Mouse (Mus musculus): ENCODE results near the gene Gm47289.

Gm47289 gene

DNA sequence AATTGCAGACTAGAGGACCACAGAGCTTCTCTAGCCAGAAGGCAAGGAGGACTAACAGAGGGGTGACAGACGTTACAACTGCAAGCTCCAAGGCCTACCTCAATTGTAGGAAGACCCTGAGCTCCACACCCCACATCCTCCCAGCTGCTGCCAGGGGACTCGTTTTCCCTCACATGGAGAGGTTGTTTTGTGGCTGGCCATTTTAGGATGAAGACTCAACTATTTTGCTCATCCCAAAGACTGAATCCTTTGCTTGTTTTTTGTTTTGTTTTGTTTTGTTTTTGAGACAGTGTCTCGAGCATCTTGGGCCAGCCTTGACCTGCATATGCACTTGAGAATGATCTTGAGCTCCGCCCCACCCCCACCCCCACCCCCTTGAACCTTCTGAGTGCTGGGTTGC, at the start of gene Gm47289:
Gene Gm47289 (plus strand): TSS at position 301 of the 400 bp plus-strand sequence.
- no peak for DNase-seq

DNA sequence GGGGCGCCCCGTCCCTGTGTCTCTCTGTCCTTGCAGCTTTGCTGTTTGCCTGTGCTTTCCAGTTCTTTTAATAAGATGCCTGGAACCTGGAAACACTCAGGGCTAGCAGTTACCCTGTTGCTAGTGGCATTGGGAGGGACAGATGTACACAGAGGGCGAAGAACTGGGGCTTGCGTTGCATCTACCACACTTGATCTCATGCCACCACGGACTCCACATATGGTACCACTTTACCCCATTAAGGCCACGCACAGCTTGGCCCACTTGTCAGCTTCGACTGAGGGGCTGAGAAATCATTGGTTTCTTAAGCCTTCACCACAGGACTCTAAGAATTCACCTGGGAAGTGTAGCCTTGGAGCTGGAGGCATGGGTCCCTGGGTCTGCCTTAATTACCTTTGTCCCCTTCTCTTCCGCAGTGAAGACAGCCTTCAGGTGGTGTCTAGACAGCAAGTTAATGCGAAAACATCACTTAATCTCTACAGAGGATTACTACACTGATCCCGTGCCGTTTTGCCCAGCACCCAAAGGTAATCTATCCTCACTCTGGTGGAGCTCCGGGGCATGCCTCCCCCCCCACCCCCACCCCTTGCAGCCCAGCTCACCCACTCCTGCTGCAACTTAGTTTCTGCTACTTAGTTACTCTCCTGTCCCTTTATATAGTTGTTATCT, 49.1 kb upstream of the Gm47289 start:
- DNase-seq: no peak

DNA sequence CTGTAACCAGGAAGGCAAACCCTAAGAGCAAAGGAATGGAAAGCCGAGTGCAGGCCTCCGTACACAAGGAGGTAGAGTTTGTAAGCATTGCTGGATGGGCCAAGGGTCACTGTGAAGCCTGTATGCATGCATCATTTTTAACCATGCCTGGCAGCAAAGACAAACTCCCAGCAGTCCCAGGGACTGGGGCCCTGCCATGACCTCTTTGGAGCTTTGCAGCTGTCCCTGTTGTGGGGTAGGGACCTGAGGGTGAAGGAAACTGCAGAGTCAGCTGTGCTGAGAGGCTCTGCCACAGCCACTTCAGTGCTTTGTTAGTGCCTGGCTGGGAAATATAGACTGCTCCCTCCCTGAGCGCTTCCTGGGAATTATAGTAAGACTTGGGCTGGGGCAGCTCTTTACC, 48.3 kb upstream of the Gm47289 start:
- no peak for DNase-seq

DNA sequence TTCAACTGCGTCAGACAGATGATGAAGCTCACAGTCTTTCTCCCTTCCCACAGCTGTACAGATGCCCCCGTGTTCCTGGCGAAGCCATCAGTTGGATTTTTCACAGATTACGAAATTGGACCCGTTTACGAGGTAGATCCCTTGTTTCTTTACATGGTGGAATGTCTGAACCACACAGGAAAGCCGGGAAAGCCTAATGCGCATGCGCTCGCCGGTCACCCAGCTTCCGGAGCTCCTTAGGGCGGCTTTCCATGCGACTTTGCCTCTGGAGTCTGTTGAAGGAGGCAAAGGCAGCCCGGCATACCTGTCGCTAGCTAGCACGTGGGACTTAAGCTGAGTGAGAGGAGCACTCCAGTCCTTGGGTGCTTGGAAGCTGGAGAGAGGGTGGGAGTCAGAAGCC, 44.0 kb upstream of the Gm47289 start:
- DNase-seq: no peak

DNA sequence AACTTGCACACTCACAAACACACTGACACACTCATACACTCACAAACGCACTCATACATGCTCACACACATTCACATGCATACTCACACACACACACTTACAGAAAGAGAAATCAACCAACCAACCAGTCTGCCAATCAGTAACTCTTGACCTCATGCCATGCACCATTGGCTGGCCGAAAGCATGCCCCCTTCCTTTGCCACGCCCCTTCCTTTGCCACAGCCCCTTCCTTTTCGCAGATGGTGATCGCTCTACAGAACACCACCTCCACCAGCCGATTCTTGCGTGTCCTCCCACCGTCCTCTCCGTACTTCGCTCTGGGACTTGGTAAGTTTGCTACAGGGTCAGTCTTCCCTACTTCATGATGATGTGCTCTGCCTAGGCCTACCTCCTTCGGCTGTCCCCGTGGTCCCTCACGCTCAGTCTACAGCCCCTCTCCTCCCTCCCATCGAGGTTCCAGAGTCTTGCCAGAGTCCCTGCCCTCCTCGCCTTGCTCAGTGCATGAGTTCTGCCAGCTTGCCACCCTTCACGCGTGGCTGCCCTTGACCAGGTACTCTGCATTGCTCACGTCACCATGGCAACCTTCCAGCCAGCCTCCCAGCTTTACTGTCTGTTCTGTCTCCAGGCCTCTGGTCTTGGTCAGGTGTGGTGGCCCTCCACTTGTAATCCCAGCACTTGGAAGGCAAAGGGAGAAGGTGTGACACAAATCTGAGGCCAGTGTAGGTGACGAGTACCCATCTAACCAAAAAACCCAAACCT, 39.4 kb upstream of the Gm47289 start:
- DNase-seq: no peak

DNA sequence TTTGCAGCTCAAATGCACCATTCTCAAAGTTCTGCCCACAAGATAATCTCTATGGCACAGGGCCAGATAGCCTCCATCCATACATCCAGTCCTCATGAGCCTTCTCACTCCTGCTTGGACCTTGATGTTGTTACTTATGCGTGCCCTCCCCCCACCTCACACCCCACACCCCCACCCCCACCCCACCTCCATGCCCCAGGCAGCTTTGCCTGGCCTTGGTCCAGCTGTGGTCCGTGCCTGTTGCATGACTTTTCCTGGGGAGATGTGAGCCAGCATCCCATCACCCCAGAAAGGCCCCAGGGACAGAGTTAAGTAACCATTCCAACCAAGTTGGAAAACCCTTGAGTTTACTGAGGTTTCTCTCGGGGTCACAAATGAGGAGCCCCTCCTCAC, 38.8 kb upstream of the Gm47289 start:
- DNase-seq: no peak

GRCm38 (mm10) chr9:119122596-119123369, 36.2 kb upstream of the Gm47289 start:
- DNase-seq: no peak

DNA sequence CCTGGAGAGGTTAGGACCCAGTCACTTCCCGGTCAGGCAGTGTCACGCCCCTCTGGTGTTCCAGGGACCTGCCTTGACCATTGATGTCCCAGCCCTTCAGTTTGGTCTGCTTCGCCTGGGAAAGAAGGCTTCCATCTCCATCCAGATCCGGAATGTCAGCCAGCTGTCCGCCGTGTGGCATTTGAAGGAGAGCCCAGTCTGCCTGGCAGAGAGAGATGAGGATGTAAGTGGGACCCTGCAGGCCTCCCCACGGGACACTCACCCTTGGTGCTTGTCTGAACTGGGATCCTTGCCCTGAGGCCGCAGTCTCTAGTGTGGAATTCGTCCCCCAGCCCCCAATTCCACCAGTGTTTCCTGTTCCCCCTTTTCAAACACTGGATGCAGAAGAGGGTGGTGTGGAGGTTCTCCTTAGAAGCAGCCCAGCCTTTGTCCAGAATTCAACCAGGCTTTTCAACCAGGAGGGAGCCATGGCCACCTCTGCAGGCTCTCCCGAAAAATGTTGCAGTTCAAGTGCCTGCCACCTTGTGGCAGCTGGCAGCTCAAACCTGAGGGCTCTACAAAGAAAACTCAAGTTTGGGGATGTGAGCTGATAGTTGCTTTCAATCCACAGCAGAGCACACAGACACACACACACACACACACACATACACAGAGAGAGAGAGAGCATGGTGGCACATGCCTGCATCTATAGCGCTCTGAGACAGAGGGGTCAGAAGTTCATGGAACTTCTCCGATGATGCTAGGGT, 30.4 kb upstream of the Gm47289 start:
- DNase-seq: no peak

DNA sequence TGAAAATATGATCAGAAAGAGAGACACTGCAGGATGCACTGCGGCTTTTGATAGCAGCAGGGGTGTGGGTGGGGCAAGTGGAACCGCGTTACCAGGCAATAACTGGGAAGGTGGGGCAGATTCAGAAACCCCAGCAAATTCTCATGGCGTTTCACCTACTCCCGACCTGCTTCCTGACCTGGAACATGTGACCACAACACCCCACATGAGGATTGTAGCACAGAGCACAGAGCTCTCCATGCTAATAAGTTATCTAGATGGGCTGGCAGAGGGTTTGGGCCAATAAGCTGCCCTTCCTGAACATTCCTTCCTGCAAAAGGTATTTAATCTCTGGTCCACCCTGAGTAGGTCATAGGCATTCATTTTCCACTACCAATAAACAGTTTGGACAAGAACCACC, 28.3 kb upstream of the Gm47289 start:
- DNase-seq: no peak

DNA sequence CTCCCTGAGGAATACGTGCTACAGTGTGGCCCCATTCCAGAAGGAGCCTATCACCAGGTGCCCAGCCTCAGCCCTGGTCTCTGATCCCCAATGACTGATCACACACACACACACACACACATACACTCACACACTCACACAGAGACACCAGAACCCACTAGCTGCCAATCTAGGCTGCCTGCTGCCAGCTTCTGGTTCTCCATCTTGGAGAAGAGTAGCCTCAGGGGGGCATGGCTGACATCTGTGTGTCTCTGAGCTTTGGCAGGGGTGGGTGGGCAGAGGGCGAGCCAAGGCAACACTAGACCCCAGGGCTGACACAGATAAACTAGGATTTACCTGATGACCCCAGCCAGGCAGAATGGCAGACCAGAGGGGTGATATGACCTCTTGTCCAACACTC, 20.1 kb upstream of the Gm47289 start:
- DNase-seq: no peak

DNA sequence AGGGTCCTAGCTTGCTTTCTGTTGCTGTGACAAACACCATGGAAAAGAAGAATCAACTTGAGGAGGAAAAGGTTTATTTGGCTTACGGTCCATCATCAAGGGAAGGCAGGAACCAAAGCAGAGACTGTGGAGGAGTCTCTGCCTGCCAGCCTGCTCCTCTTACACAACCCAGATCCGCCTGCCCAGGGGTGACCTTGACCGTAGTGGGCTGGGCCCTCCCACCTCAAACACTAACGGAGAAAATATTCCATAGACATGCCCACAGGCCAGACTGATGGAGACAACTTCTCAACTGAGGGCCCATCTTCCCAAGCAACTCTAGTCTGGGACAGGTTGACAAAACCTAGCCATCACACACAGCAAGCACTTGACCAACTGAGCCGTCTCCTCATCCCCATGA, 16.9 kb upstream of the Gm47289 start:
- no peak for DNase-seq

GRCm38 (mm10) chr9:119143372-119143771, 15.6 kb upstream of the Gm47289 start:
- no peak for DNase-seq

DNA sequence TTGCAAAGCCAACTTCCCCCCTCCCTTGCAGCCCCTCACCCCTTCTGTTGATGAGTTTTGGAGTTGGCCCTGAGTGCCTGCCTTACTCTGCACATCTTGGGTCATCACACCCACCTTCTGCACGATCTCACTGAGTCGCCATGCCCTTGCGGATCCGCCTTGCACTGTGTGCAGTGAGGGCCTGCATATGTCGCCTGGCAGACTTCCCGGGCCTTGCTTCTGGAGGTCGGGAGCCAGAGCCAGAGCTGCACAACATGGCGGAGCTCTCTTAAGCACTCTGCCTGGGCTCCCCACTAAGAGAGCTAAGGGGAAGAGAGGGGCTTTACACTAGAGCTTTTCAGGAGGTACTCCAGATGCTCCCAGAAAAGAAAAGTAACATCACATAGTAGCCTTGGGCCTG, 14.3 kb upstream of the Gm47289 start:
- peak; percentile 20 for DNase-seq

DNA sequence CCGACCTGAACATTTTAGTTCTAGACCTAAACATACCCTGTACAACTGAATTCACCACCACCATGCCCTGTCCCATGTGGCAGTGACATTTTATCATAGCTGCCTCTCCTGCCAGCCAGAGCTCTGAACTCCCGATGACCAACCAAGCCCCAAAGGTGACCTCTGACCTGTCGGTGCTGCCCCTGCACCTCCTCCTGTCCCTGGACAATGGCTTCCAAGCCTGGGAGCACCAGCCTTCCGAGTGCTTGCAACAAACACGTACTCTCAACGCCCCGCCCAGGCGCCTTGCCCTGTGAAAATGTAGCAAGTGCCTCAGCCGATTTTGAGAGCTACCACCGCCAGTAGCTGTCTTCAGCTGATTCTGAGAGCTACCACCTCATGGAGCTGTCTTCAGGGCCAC, 13.8 kb upstream of the Gm47289 start:
- DNase-seq: no peak

- DNase-seq: no peak
Observed at GRCm38 (mm10) chr9:119145638-119146037, 13.3 kb upstream of the Gm47289 start.

DNA sequence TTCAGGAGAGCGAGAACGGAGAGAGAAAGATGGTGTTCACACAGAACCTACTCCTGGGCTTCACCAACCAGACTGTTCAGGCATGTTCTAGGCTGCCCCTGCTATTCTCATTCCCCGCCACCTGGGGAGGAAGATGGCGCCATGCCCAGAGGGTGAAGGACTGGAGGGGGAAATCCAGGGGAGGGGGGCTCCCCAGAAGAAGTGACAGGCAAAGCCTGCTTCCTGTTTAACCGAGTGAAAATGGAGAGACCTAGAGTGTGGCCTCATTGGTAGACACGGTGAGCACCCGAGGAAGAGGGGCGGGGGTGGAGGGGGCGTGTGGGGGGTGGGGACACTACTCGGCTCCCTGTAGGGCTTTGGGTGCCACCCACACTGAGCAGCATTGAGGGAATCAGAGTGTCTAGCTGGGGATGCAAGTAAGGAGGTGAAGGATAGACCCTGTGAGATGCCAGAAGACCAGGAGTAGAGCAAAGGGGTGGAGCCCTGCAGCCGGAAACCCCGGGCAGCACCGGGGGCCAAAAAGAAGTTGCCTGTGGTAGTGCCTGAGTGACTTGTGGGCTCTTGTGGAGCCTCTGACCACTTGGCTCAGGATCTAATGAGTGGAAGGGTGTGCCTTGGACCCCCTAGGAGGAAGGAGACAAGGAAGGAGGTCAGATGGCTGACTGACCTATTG, 12.7 kb upstream of the Gm47289 start:
- no peak for DNase-seq

GRCm38 (mm10) chr9:119149601-119150000, 9.4 kb upstream of the Gm47289 start:
- no peak for DNase-seq

- DNase-seq: no peak
Observed at GRCm38 (mm10) chr9:119151751-119152150, 7.2 kb upstream of the Gm47289 start.

- no peak for DNase-seq
Observed at GRCm38 (mm10) chr9:119155416-119155815, 3.5 kb upstream of the Gm47289 start.

- DNase-seq: no peak
Observed at GRCm38 (mm10) chr9:119155826-119156225, 3.1 kb upstream of the Gm47289 start.

DNA sequence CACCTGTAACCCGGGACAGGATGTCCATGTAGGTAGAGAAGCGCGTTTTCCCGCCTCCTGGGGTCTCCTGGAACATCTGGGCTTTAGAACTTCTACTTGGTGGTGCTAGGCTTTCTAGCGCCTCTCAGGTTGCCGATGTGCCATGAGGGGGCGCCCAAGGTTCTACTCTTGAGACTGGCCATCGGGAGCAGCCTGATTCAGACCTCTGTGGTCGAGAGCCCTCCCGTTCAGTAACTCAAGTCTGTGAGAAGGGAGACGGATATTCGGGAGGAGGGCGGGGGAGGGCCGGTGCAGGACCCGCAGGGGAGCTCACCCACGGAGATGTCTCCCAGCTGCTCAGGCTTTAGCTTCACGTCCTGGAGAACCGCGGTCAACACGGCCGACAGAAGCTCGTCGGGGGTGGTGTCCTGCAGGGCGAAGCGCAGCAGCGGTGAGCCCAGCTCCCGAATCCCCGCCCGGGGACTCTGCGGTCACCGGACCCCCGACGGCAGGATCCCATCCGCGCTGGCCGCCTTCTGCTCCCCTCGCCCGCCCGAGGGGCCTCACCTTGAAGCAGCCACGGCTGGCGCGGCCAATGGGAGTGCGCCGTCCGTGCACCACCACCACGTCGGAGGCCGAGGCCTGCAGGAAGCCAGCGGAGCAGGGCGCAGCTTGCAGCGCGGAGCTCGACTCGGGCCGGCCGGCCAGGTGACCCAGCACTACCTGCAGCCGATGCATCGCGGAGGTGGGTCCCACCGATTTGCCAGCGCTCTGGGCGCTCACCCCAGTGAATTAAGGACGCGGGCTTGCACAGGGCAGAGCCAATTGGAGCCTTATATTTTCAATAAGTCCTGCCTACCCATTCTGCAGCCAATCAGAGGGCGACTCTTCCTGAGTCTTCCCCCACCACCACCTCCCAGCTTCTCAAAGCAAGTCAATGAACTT, 2.4 kb upstream of the Gm47289 start, which contains the start of gene Acaa1b:
Gene Acaa1b (minus strand): TSS at position 816 of the 924 bp plus-strand sequence.
- peak; percentile 17 for DNase-seq

All from cerebellum, adult 11-12 months (tissue).